Mouse (Mus musculus): Measurements from ENCODE around the gene Rpl37. TPM values are rescaled to one million over a fixed set of nuclear protein-coding genes. Genes with fewer than 3 reads are reported as not detected.
A peak's percentile ranks its signal among the peaks of the same experiment; 100 is the strongest.

Gene Rpl37
- polyA plus RNA-seq, 1 experiment from 2014 or later, result 249 TPM

DNA sequence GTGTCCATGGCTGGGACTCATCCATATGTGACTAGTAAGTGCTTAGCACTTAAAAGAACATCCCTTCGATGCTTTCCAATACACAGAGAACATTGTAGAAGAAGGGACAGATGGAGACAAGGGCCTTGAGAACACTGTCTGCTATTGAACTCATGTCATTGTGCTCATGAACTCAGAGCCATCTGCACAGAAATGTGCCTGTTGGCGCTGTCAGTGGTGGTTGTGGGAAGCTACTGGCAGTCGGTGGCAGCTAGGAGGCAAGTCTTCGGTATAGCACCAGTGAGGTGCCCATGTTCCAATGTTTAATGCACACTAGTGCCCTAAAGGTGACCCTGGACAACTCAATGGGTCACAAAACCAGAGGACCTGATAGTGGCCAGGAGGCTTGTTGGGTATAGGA lies 14.1 kb upstream of the Rpl37 start:
- Histone ChIP-seq H3K9me3 (replicated peaks; ENCODE audit: control insufficient read depth, low read length) (no peaks in the 10 kb centered on the region), H3K27me3 (ENCODE audit: control insufficient read depth, insufficient read depth, low read depth, low read length) (no peaks in the 10 kb centered on the region), H3K4me3 (ENCODE audit: low read depth, low read length) (no peak overlapping the region), H3K9ac (ENCODE audit: low read depth, low read length) (no peak overlapping the region), H3K27ac (ENCODE audit: low read length) (no peak overlapping the region), H3K4me2 (ENCODE audit: low read depth, low read length) (no peak overlapping the region), H3K4me1 (ENCODE audit: control insufficient read depth, low read depth, low read length) (peaks cover 6% of the 10 kb centered on the region; the same call in 1 of the 2 replicates), H3K36me3 (ENCODE audit: control insufficient read depth, insufficient read depth) (no peaks in the 10 kb centered on the region)
- no peak for ATAC-seq (ENCODE audit: low read depth)
- 77% methylated on average over 4 of the region's 4 CpGs for WGBS (ENCODE audit: insufficient replicate concordance)

GRCm38 (mm10) chr15:5105891-5106290 lies 10.6 kb upstream of the Rpl37 start:
- no peaks in the 10 kb centered on the region for H3K36me3 ChIP-seq (ENCODE audit: control insufficient read depth, insufficient read depth)
- H3K4me1 ChIP-seq (ENCODE audit: control insufficient read depth, low read depth, low read length), result peaks cover 3% of the 10 kb centered on the region
- 0 out of 2 replicates have a peak, but pooled peaks cover 3% of the 10 kb centered on the region for H3K27me3 ChIP-seq (ENCODE audit: control insufficient read depth, insufficient read depth, low read depth, low read length)
- H3K4me3 ChIP-seq (ENCODE audit: low read depth, low read length), result no peak overlapping the region
- WGBS (ENCODE audit: insufficient replicate concordance), result 68% methylated on average over 6 of the region's 6 CpGs
- no peak overlapping the region for H3K4me2 ChIP-seq (ENCODE audit: low read depth, low read length)
- H3K9ac ChIP-seq (ENCODE audit: low read depth, low read length), result no peak overlapping the region
- H3K9me3 ChIP-seq (replicated peaks; ENCODE audit: control insufficient read depth, low read length), result no peaks in the 10 kb centered on the region
- no peak overlapping the region for H3K27ac ChIP-seq (ENCODE audit: low read length)
- no peak for ATAC-seq (ENCODE audit: low read depth)

- H3K36me3 ChIP-seq (ENCODE audit: control insufficient read depth, insufficient read depth), result no peaks in the 10 kb centered on the region
- H3K9me3 ChIP-seq (replicated peaks; ENCODE audit: control insufficient read depth, low read length), result no peaks in the 10 kb centered on the region
- peaks cover 3% of the 10 kb centered on the region for H3K4me1 ChIP-seq (ENCODE audit: control insufficient read depth, low read depth, low read length)
- no peak overlapping the region for H3K4me2 ChIP-seq (ENCODE audit: low read depth, low read length)
- no peak overlapping the region for H3K4me3 ChIP-seq (ENCODE audit: low read depth, low read length)
- no peak overlapping the region for H3K27ac ChIP-seq (ENCODE audit: low read length)
- no peak for ATAC-seq (ENCODE audit: low read depth)
- 33% methylated on average over 2 of the region's 2 CpGs for WGBS (ENCODE audit: insufficient replicate concordance)
- H3K9ac ChIP-seq (ENCODE audit: low read depth, low read length), result no peak overlapping the region
- 0 out of 2 replicates have a peak, but pooled peaks cover 3% of the 10 kb centered on the region for H3K27me3 ChIP-seq (ENCODE audit: control insufficient read depth, insufficient read depth, low read depth, low read length)
Observed at GRCm38 (mm10) chr15:5106293-5106692, 10.2 kb upstream of the Rpl37 start.

- ATAC-seq (ENCODE audit: low read depth), result no peak
- H3K4me3 ChIP-seq (ENCODE audit: low read depth, low read length), result peak within 1 kb of the TSS; percentile 55
- no peaks in the 10 kb centered on the region for H3K9me3 ChIP-seq (replicated peaks; ENCODE audit: control insufficient read depth, low read length)
- peak within 1 kb of the TSS; percentile 36; the same call in 1 of the 2 replicates for H3K9ac ChIP-seq (ENCODE audit: low read depth, low read length)
- no peaks in the 10 kb centered on the region for H3K36me3 ChIP-seq (ENCODE audit: control insufficient read depth, insufficient read depth)
- H3K27ac ChIP-seq (ENCODE audit: low read length), result peak within 1 kb of the TSS; percentile 25; the same call in 1 of the 2 replicates
- 3% methylated on average over 21 of the region's 21 CpGs for WGBS (ENCODE audit: insufficient replicate concordance)
- peak within 1 kb of the TSS; percentile 51 for H3K4me2 ChIP-seq (ENCODE audit: low read depth, low read length)
- H3K4me1 ChIP-seq (ENCODE audit: control insufficient read depth, low read depth, low read length), result peaks cover 12% of the 10 kb centered on the region
- 0 out of 2 replicates have a peak, but pooled peaks cover 3% of the 10 kb centered on the region for H3K27me3 ChIP-seq (ENCODE audit: control insufficient read depth, insufficient read depth, low read depth, low read length)
Observed at GRCm38 (mm10) chr15:5107686-5108654, 8.5 kb upstream of the Rpl37 start, which contains the start of gene Card6. Card6 (minus strand) TSS chr15:5108539.

DNA sequence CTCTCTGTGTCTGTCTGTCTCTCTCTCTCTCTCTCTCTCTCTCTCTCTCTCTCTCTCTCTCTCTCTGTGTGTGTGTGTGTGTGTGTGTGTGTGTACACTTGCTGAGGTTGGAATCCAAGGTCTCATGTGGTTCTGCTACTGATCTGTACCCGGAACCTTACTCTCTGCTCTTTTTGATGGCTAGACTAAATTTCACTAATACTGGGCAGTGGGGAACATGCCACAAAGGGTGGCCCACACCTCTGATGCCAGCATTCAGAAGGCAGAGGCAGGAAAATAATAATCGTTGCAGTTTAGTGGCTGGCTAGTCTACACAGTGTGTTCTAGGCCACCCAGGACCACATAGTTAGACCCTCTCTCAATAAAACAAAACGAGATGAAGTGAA lies 7.8 kb upstream of the Rpl37 start:
- no peak for ATAC-seq (ENCODE audit: low read depth)
- Histone ChIP-seq H3K9ac (ENCODE audit: low read depth, low read length) (no peak overlapping the region), H3K4me2 (ENCODE audit: low read depth, low read length) (peak overlapping the region; percentile 51; the same call in 1 of the 2 replicates), H3K4me1 (ENCODE audit: control insufficient read depth, low read depth, low read length) (peaks cover 18% of the 10 kb centered on the region), H3K4me3 (ENCODE audit: low read depth, low read length) (peak overlapping the region; percentile 55), H3K9me3 (replicated peaks; ENCODE audit: control insufficient read depth, low read length) (no peaks in the 10 kb centered on the region), H3K27ac (ENCODE audit: low read length) (no peak overlapping the region), H3K36me3 (ENCODE audit: control insufficient read depth, insufficient read depth) (no peaks in the 10 kb centered on the region), H3K27me3 (ENCODE audit: control insufficient read depth, insufficient read depth, low read depth, low read length) (0 out of 2 replicates have a peak, but pooled peaks cover 3% of the 10 kb centered on the region)
- 32% methylated on average over 3 of the region's 3 CpGs for WGBS (ENCODE audit: insufficient replicate concordance)

- H3K9me3 ChIP-seq (replicated peaks; ENCODE audit: control insufficient read depth, low read length), result no peaks in the 10 kb centered on the region
- 0 out of 2 replicates have a peak, but pooled peaks cover 3% of the 10 kb centered on the region for H3K27me3 ChIP-seq (ENCODE audit: control insufficient read depth, insufficient read depth, low read depth, low read length)
- peak overlapping the region; percentile 29 for H3K27ac ChIP-seq (ENCODE audit: low read length)
- no peak overlapping the region for H3K4me3 ChIP-seq (ENCODE audit: low read depth, low read length)
- peaks cover 38% of the 10 kb centered on the region for H3K4me1 ChIP-seq (ENCODE audit: control insufficient read depth, low read depth, low read length)
- H3K4me2 ChIP-seq (ENCODE audit: low read depth, low read length), result peak overlapping the region; percentile 6; the same call in 1 of the 2 replicates
- peak; percentile 10; the same call in 1 of the 2 replicates for ATAC-seq (ENCODE audit: low read depth)
- H3K36me3 ChIP-seq (ENCODE audit: control insufficient read depth, insufficient read depth), result peaks cover 3% of the 10 kb centered on the region
- WGBS (ENCODE audit: insufficient replicate concordance), result 40% methylated on average over 3 of the region's 3 CpGs
- H3K9ac ChIP-seq (ENCODE audit: low read depth, low read length), result no peak overlapping the region
Observed at GRCm38 (mm10) chr15:5112651-5113050, 3.8 kb upstream of the Rpl37 start.

GRCm38 (mm10) chr15:5115173-5115572 lies 1.3 kb upstream of the Rpl37 start:
- Histone ChIP-seq H3K36me3 (ENCODE audit: control insufficient read depth, insufficient read depth) (peaks cover 27% of the 10 kb centered on the region), H3K9me3 (replicated peaks; ENCODE audit: control insufficient read depth, low read length) (no peaks in the 10 kb centered on the region), H3K9ac (ENCODE audit: low read depth, low read length) (peak overlapping the region; percentile 85), H3K4me3 (ENCODE audit: low read depth, low read length) (peak overlapping the region; percentile 96), H3K4me2 (ENCODE audit: low read depth, low read length) (peak overlapping the region; percentile 88), H3K27ac (ENCODE audit: low read length) (peak overlapping the region; percentile 93), H3K4me1 (ENCODE audit: control insufficient read depth, low read depth, low read length) (peaks cover 49% of the 10 kb centered on the region), H3K27me3 (ENCODE audit: control insufficient read depth, insufficient read depth, low read depth, low read length) (no peaks in the 10 kb centered on the region)
- 57% methylated on average over 8 of the region's 8 CpGs for WGBS (ENCODE audit: insufficient replicate concordance)
- no peak for ATAC-seq (ENCODE audit: low read depth)

DNA sequence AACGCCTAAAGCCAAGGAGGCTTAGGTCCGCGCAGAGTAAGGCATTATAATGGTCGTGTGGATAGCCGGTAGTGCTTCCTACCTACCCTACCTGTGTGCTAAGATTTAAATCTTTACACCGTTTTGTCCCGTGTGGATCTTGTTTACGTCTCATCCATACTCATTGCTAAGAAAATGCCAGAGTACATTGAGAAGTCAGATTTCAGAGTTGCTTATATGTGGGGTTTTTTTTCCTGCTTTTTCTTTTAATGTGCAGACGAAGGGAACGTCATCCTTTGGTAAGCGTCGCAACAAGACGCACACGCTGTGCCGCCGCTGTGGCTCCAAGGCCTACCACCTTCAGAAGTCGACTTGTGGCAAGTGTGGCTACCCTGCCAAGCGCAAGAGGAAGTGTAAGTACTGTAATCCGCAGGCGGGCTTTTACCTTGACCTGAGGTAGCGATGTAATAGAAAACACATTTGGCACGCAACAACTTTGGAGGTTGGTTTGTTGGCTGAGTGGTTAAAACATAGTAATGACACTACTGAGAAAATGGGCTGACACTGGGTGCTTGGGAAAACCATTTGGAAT lies 671 bp downstream of the Rpl37 start:
- Histone ChIP-seq H3K27me3 (ENCODE audit: control insufficient read depth, insufficient read depth, low read depth, low read length) (no peaks in the 10 kb centered on the region), H3K27ac (ENCODE audit: low read length) (peak overlapping the region; percentile 76), H3K9me3 (replicated peaks; ENCODE audit: control insufficient read depth, low read length) (no peaks in the 10 kb centered on the region), H3K4me3 (ENCODE audit: low read depth, low read length) (peak overlapping the region; percentile 96), H3K9ac (ENCODE audit: low read depth, low read length) (peak overlapping the region; percentile 90), H3K36me3 (ENCODE audit: control insufficient read depth, insufficient read depth) (peaks cover 40% of the 10 kb centered on the region), H3K4me2 (ENCODE audit: low read depth, low read length) (peak overlapping the region; percentile 81), H3K4me1 (ENCODE audit: control insufficient read depth, low read depth, low read length) (peaks cover 48% of the 10 kb centered on the region)
- ATAC-seq (ENCODE audit: low read depth), result no peak
- under 1% methylated on average over 22 of the region's 22 CpGs for WGBS (ENCODE audit: insufficient replicate concordance)

Measured in liver, embryonic 16.5 days (tissue).